Mouse (Mus musculus): ENCODE results near the gene Gm39566.

The Gm39566 gene

GRCm38 (mm10) chr11:69795168-69795982 lies 19.7 kb downstream of the Gm39566 start, which contains the start of gene Chrnb1:
Chrnb1 (minus strand) TSS chr11:69795943.
- DNase-seq, result peak; percentile 97

- DNase-seq, result no peak
Observed at GRCm38 (mm10) chr11:69793429-69793828, 21.7 kb downstream of the Gm39566 start.

DNA sequence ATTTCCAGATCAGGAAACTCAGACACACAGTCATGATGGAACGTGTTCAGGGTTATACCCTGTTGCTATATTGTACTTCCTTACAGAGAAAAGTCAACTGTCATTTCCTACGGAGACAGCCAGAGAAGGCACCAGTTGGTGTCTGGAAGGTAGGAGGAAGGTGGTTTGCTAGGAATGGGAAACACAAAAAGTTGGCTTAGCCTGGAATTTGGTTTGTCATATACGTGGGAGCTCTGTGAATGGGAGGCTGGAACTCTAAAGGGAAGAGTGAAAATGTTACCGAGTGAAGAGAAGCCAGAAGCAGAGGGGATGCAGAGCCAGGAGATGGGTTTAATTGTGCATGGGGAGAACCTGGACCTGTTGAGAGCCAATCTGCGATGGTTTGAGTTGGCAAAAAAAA lies 23.7 kb downstream of the Gm39566 start:
- no peak for DNase-seq

- DNase-seq, result no peak
Observed at GRCm38 (mm10) chr11:69789431-69789830, 25.7 kb downstream of the Gm39566 start.

DNA sequence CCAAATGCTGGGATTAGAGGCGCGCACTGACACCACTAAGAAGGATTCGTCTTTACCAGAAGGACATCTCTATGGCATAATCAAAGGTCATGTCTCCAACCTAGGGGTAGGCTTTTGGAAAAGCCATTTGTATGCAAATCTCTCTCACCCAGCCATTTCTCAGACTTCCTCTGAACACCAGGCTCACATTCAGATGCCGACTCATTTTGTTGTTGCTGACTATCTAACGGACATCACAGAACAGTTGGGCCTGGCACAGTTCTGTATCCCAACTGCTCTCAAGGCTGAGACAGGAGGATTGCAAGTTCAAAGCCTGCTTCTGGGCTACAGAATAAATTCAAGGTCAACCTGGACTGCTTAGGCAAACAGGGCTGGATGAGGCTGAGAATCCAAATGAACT lies 27.8 kb downstream of the Gm39566 start:
- no peak for DNase-seq

DNA sequence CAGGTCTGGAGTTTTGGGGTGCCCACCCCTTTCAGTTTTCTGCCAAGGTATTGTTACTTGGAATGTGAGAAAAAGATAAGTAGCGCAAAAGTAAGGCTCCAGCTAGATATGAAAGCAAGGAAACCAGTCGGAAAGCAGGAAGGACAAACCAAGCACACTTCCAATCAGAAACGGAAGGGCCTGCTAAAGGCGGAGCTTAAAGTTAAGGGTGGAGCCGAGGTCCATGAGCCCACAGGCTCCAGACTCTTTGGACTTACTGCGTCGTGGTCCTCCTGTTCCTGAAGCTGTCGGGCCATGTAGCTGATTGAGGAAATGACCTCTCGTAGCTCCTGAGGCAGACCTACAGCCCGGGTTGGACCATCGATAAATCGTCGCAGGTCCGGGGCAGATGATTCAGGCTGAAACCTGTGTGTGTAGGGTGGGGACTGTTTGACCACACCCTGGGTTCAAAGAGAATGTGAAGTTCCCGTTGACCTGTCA lies 30.3 kb downstream of the Gm39566 start:
- peak; percentile 47 for DNase-seq

- no peak for DNase-seq
Observed at GRCm38 (mm10) chr11:69781828-69782227, 33.3 kb downstream of the Gm39566 start.

GRCm38 (mm10) chr11:69778985-69779384 lies 36.1 kb downstream of the Gm39566 start:
- no peak for DNase-seq

DNA sequence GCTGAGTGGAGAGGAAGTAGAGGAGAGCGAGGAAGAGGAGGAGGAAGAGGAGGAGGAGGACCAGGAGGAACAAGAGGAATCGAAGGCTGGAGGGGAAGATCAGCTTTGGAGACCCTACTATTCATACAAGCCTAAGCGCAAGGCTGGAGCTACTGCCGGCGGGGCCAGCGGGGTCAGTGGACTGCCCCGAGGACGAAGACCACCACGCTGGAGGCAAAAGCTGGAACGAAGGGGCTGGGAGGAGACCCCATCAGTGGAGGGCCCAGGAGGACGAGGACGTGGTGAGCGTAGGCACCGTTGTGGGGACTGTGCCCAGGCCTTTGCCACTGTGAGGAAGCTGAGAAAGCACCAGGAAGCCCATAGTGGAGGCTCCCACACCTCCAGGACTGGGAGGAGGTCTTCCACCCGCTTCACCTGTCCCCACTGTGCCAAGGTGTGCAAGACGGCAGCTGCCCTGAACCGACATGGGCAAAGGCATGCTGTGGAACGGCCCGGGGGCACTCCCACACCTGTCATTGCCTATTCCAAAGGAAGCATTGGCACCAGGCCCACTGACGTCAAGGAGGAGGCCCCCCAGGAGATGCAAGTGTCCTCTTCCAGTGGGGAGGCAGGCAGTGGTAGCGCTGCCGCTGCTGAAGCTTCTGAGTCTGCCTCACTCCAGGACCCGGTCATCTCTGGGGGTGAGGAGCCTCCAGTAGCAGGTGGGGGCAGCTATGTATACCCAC lies 36.7 kb downstream of the Gm39566 start:
- peak; percentile 65 for DNase-seq

DNA sequence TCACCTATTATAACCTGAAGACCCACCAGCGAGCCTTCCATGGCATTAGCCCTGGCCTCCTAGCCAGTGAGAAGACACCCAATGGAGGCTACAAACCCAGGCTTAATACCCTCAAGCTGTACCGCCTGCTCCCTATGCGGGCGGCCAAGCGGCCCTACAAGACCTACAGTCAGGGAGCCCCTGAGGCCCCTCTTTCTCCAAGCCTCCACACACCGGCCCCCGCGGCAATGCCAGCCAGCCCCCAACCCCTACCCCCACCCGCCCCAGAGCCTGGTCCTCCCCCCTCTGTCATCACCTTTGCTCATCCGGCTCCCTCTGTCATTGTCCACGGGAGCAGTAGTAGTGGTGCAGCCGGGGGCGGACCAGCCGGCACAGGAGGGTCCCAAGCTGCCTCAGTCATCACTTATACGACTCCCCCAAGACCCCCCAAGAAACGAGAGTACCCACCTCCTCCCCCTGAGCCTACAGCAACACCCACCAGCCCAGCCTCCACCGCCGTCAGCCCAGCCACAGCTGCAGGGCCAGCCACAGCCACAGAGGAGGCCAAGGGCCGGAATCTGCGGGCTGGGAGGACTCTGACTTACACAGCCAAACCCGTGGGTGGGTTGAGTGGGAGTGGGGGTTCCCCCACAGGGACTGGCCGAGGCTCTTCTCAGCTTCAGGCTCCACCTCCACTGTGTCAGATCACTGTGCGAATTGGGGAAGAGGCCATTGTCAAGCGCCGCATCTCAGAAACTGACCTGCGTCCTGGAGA lies 37.4 kb downstream of the Gm39566 start:
- peak; percentile 63 for DNase-seq

GRCm38 (mm10) chr11:69776488-69776887 lies 38.6 kb downstream of the Gm39566 start:
- no peak for DNase-seq

DNA sequence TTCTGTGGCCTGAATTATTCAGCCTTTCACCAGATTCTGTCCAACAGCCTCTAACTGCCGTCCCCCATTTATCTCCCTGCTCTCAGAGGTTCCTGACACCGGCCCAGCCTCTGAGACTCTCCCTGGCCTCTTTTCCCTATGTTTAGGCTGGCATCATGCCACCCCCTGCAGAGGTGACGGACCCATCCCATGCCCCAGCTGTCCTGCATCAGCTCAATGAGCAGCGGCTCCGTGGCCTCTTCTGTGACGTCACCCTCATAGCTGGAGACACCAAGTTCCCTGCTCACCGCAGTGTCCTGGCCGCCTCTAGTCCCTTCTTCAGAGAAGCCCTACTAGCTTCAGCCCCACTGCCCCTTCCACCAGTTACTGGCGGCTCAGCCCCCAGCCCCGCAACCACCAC lies 39.4 kb downstream of the Gm39566 start:
- peak; percentile 49 for DNase-seq

DNA sequence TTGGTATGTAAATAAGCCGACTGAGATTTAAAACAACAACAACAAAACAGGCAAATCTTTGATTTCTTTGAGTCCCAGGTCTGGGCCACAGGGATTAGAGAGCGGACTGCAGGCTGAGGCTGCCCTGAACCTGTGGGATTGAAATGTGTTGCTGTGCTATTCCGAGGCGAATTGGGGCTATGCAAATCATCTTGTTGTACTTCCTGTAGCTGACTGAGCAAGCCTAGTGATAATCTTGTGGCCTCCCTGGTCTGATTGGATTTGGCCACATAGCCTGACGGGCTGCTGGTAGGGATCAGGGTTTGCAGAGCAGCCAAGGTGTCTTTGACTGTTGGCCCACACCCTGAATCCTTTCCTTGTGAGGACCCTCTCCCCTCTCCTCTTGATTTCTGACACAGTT lies 40.1 kb downstream of the Gm39566 start:
- no peak for DNase-seq

- DNase-seq, result peak; percentile 55
Observed at GRCm38 (mm10) chr11:69767625-69767909, 47.5 kb downstream of the Gm39566 start.

DNA sequence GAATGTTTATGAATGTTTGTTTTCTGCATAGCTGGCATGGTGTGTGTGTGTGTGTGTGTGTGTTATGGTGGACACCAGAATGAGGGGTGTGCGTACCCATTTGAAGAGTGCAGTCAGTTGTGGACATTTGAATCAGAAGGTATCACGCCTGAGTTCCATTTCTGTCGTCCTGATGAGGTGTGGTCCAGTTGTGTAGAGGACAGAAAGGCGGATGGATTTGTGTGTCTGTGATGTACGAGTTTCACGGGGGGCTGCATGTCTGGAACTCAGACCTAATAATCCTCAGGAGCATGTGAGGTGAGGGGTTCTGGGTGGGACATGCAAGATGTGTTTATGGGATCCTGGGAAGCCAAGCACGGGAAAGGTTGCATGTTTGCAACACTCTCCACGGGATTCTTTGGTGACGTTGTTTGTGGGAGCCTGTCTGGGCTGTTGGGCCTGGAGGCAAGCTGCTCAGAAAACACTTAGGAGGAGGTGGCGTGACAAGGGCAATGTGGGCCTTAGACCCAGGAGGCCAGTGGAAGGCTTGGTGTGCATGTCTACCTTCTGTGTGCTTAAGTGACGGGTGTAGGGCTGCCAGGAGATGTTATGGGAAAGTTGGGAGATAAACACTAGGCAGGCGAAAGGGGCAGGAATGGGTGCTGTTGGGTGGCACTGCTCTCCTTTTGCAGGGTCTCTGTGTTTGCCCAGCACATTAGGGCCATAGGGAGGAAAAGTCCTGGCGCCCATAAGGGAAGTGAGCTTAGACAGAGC lies 48.0 kb downstream of the Gm39566 start:
- DNase-seq, result peak; percentile 31

GRCm38 (mm10) chr11:69766126-69766609 lies 48.9 kb downstream of the Gm39566 start:
- DNase-seq, result peak; percentile 85

DNA sequence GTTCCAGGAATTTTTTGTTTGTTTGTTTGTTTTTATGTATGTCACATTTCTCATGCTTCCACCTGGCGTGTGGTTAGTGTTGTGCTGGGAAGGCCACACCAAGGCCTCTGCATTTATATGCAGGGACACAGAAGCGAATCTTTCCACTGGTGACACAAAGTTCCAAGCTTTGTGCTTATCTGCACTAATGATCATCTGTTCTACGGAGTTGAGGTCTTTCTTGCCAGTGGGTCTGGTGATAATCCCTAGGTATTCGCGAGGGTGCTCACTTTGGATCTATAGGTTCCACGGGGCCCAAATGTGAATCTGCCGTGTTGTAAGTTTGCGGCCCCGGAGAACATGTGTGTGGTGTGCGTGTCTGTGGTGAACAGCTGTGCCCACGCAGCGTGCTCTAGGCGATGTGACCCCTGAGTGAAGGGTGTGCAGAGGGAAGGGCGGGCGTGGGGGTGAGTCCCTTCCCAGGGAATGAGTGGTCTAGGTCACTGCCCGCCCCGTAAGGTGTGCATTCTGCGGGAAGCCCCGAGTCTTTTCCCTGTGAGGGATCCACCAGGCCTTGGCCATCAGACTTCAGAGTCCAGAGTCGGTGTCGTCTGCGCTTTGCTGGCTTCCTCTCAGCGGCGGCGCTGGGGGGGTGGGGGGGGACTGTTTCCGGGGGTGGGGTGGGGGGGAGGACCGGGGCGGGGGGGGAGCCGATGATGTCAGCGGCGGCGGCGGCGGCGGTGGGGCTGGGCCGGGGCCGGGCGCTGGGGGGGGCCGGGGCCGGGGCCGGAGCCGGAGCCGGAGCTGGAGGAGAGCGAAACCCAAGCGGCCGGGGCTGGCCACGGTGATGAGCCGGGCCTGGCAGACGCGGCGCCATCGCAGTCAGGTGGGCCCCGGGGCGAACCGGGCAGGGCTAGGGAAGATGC lies 49.6 kb downstream of the Gm39566 start, which contains the start of gene Zbtb4:
Gene Zbtb4, plus strand, starts transcription at position 692 of the 905 bp plus-strand sequence.
- DNase-seq, result peak; percentile 74

DNA sequence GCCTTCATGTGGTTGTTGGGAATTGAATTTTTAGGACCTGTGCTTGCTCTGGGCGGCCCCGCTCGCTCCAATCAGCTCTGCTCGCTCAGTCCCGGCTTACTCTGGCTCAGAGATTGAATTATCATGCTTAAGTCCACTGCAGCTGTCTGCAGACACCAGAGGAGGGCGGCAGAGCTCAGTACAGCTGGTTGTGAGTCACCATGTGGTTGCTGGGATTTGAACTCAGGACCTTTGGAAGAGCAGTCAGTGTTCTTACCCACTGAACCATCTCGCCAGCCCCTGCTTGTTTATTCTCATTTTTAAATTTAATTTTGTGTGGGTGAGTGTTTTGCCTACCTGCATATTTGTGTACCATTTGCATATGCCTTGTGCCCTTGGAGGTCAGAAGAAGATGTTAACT lies 51.5 kb downstream of the Gm39566 start:
- no peak for DNase-seq

GRCm38 (mm10) chr11:69761868-69762267 lies 53.2 kb downstream of the Gm39566 start, which contains the start of gene Slc35g3:
Slc35g3 (minus strand) TSS chr11:69761968.
- no peak for DNase-seq

All from kidney, postnatal 10 days (tissue).